ENCODE assay signal across 27 mouse cellular contexts in the genomic region with DNA sequence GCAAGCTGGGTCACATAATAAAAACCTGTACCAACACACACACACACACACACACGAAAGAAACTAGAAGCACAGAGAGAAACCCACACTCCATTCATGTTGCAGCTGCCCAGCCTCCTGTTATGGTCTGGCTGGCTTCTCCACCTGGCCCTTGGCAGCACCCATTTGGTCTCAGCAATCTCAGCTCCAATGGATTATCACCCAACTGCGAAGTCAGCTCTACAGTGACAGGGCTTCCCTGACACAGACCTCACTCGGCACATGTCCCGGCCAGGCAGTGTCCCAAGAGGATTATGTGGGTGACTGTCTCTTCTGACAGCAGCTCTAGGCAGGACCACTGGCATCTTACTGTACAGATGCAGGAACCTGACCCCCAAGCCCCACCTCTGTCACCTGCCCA. TPM values are rescaled to one million over a fixed set of nuclear protein-coding genes. Genes with fewer than 3 reads are reported as not detected.
DNase-seq lines count a peak whose midpoint lies in the region; ATAC-seq and TF ChIP-seq lines count a peak whose summit lies in the region.
"Had no signal": no experiment of that assay in that cellular context is flagged by ENCODE, and none has a peak within 500 bp of the region (broad histone marks: within the 10 kb centered on the region; RNA-seq: fewer than 3 reads in every experiment).

No protein-coding gene starts in this region.

- ATAC-seq in liver, embryonic 16.5 days (ENCODE audit: low read depth): no peak
- no peak for ATAC-seq in midbrain, postnatal 0 days (ENCODE audit: low FRiP score)
- no peak for ATAC-seq in erythroid progenitor cell, adult 5-6 weeks (replicated peaks; ENCODE audit: low FRiP score, poor library complexity, severe bottlenecking)
- ATAC-seq: forebrain, postnatal 0 days; intestine, postnatal 0 days; midbrain, embryonic 16.5 days had no signal

- 91% methylated on average over 4 of the region's 4 CpGs for WGBS in liver, embryonic 16.5 days (ENCODE audit: insufficient replicate concordance)
- 84% methylated on average over 4 of the region's 4 CpGs for WGBS in midbrain, postnatal 0 days

- DNase-seq in heart, adult 11 months: peak; percentile 92
- DNase-seq in heart, adult 8-10 months (ENCODE audit: low spot score): no peak
- DNase-seq in gastrocnemius, adult 18-20 months (ENCODE audit: low spot score): peak; percentile 87
- peak; percentile 87 for DNase-seq in gastrocnemius, postnatal 14 days
- DNase-seq in lung, adult 18-20 months: no peak
- no peak for DNase-seq in midbrain, postnatal 0 days (ENCODE audit: low spot score)
- DNase-seq: adrenal gland, postnatal 10 days; cerebellum, adult 9-10 months; cerebellum, postnatal 36 days; forebrain, postnatal 0 days; kidney, adult 9 months; kidney, postnatal 10 days; layer of hippocampus, postnatal 36 days; left cerebral cortex, postnatal 4 days; right cerebral cortex, postnatal 14 days had no signal

- intact Hi-C loops in gastrocnemius, postnatal 14 days (cut with DNase I; ENCODE audit: low total_unique reads): no loop called here

- H3K27ac ChIP-seq in liver, embryonic 16.5 days (ENCODE audit: low read length): peak overlapping the region; percentile 95; the same call in 1 of the 2 replicates
- no peak overlapping the region for H3K27ac ChIP-seq in midbrain, postnatal 0 days (ENCODE audit: low read depth, low read length)
- H3K27ac ChIP-seq: forebrain, embryonic 12.5 days; hindbrain, embryonic 14.5 days; lung, embryonic 15.5 days; neural tube, embryonic 12.5 days had no signal

- peak overlapping the region; percentile 71; the same call in 1 of the 2 replicates for H3K4me2 ChIP-seq in liver, embryonic 16.5 days (ENCODE audit: low read depth, low read length)
- no peak overlapping the region for H3K4me2 ChIP-seq in midbrain, postnatal 0 days (ENCODE audit: low read depth, low read length, poor library complexity, severe bottlenecking)
- H3K4me2 ChIP-seq: forebrain, embryonic 12.5 days; heart, embryonic 12.5 days; hindbrain, embryonic 14.5 days; lung, embryonic 15.5 days; midbrain, embryonic 11.5 days; neural tube, embryonic 12.5 days had no signal

- no peaks in the 10 kb centered on the region for H3K9me3 ChIP-seq in liver, embryonic 16.5 days (replicated peaks; ENCODE audit: control insufficient read depth, low read length)
- no peaks in the 10 kb centered on the region for H3K9me3 ChIP-seq in midbrain, postnatal 0 days (ENCODE audit: low read length)
- H3K9me3 ChIP-seq: forebrain, embryonic 12.5 days; G1E; heart, embryonic 12.5 days; lung, embryonic 15.5 days; neural tube, embryonic 12.5 days had no signal

- peaks cover 61% of the 10 kb centered on the region for H3K4me1 ChIP-seq in liver, embryonic 16.5 days (ENCODE audit: control insufficient read depth, low read depth, low read length)
- no peaks in the 10 kb centered on the region for H3K4me1 ChIP-seq in midbrain, postnatal 0 days (ENCODE audit: insufficient read depth, low read length)
- H3K4me1 ChIP-seq: forebrain, embryonic 12.5 days; lung, embryonic 15.5 days; neural tube, embryonic 12.5 days had no signal

- H3K4me3 ChIP-seq in liver, embryonic 16.5 days (ENCODE audit: low read depth, low read length): peak overlapping the region; percentile 52; the same call in 1 of the 2 replicates
- no peak overlapping the region for H3K4me3 ChIP-seq in midbrain, postnatal 0 days (ENCODE audit: low read depth, low read length)
- H3K4me3 ChIP-seq: forebrain, embryonic 12.5 days; heart, embryonic 12.5 days; lung, embryonic 15.5 days; myocyte; neural tube, embryonic 12.5 days had no signal

- no peak for TF ChIP-seq CTCF in midbrain, postnatal 0 days (IDR thresholded peaks at IDR 0.05)

- no peak overlapping the region for H3K9ac ChIP-seq in liver, embryonic 16.5 days (ENCODE audit: low read depth, low read length)
- no peak overlapping the region for H3K9ac ChIP-seq in midbrain, postnatal 0 days (replicated peaks; ENCODE audit: low read length, poor library complexity, severe bottlenecking)
- H3K9ac ChIP-seq: forebrain, embryonic 12.5 days; forebrain, postnatal 0 days; heart, embryonic 12.5 days; hindbrain, embryonic 14.5 days; lung, embryonic 15.5 days; neural tube, embryonic 12.5 days had no signal

- H3K36me3 ChIP-seq in liver, embryonic 16.5 days (ENCODE audit: control insufficient read depth, insufficient read depth): peaks cover 89% of the 10 kb centered on the region
- H3K36me3 ChIP-seq in midbrain, postnatal 0 days (ENCODE audit: insufficient read depth, low read length): peaks cover 48% of the 10 kb centered on the region

- H3K27me3 ChIP-seq in liver, embryonic 16.5 days (ENCODE audit: control insufficient read depth, insufficient read depth, low read depth, low read length): no peaks in the 10 kb centered on the region
- H3K27me3 ChIP-seq in midbrain, postnatal 0 days (ENCODE audit: insufficient read depth, low read length): no peaks in the 10 kb centered on the region
- H3K27me3 ChIP-seq: forebrain, embryonic 12.5 days; heart, embryonic 12.5 days; lung, embryonic 15.5 days; neural tube, embryonic 12.5 days had no signal

RNA-seq across cellular contexts. Expression of gene Dedd2, which starts 9.9 kb away (rescaled TPM):
- 10 to 100 TPM; 14.0 to 23.0 (median 17.2) TPM for total RNA-seq in heart, adult 8-10 months (2022)
- 1 to 10 TPM; 8.3 to 8.4 TPM for total RNA-seq in gastrocnemius, adult 18-20 months (2021)
- total RNA-seq in gastrocnemius, postnatal 14 days (2021): 1 to 10 TPM; 5.7 to 8.7 TPM
- polyA plus RNA-seq in liver, embryonic 16.5 days (2015; fragmentation: Nextera tagmentation; extraction: Ambion mirVana): 29.2 and 31.9 TPM in 2 replicates
- 25.9 and 27.8 TPM in 2 replicates for total RNA-seq in midbrain, postnatal 0 days (2014; rRNA removed)
- polyA plus RNA-seq in midbrain, postnatal 0 days (2015; fragmentation: Nextera tagmentation; extraction: Ambion mirVana): 17.7 and 18.7 TPM in 2 replicates
- 29.9 and 31.4 TPM in 2 replicates for total RNA-seq in erythroid progenitor cell, adult 5-6 weeks (2015; ENCODE audit: low replicate concordance)
- 87.7 and 89.0 TPM in 2 replicates for total RNA-seq in erythroid progenitor cell, adult 5-6 weeks (2017; ENCODE audit: low replicate concordance)

RNA-seq across cellular contexts. Expression of gene Zfp526, which starts 10.7 kb away (rescaled TPM):
- 10 to 100 TPM in 2 of 4 experiments, 1 to 10 TPM in 2; 9.0 to 12.3 (median 9.9) TPM for total RNA-seq in heart, adult 8-10 months (2022)
- total RNA-seq in gastrocnemius, adult 18-20 months (2021): 1 to 10 TPM; 4.7 to 5.3 TPM
- 1 to 10 TPM; 5.4 to 5.9 TPM for total RNA-seq in gastrocnemius, postnatal 14 days (2021)
- polyA plus RNA-seq in liver, embryonic 16.5 days (2015; fragmentation: Nextera tagmentation; extraction: Ambion mirVana): 1.6 and 1.9 TPM in 2 replicates
- total RNA-seq in midbrain, postnatal 0 days (2014; rRNA removed): 8.1 and 9.5 TPM in 2 replicates
- polyA plus RNA-seq in midbrain, postnatal 0 days (2015; fragmentation: Nextera tagmentation; extraction: Ambion mirVana): 0.94 and 1.0 TPM in 2 replicates
- 18.0 and 32.8 TPM in 2 replicates for total RNA-seq in erythroid progenitor cell, adult 5-6 weeks (2015; ENCODE audit: low replicate concordance)
- total RNA-seq in erythroid progenitor cell, adult 5-6 weeks (2017; ENCODE audit: low replicate concordance): 27.6 and 29.6 TPM in 2 replicates

RNA-seq across cellular contexts. Expression of gene Gsk3a, which starts 27.2 kb away (rescaled TPM):
- 10 to 100 TPM; 66.1 to 71.3 (median 68.3) TPM for total RNA-seq in heart, adult 8-10 months (2022)
- total RNA-seq in gastrocnemius, adult 18-20 months (2021): 10 to 100 TPM; 83.2 to 83.8 TPM
- 10 to 100 TPM; 46.5 to 51.4 TPM for total RNA-seq in gastrocnemius, postnatal 14 days (2021)
- 4.0 and 5.3 TPM in 2 replicates for polyA plus RNA-seq in liver, embryonic 16.5 days (2015; fragmentation: Nextera tagmentation; extraction: Ambion mirVana)
- total RNA-seq in midbrain, postnatal 0 days (2014; rRNA removed): 155 and 169 TPM in 2 replicates
- 20.3 and 20.6 TPM in 2 replicates for polyA plus RNA-seq in midbrain, postnatal 0 days (2015; fragmentation: Nextera tagmentation; extraction: Ambion mirVana)
- 122 and 132 TPM in 2 replicates for total RNA-seq in erythroid progenitor cell, adult 5-6 weeks (2015; ENCODE audit: low replicate concordance)
- 53.0 and 74.3 TPM in 2 replicates for total RNA-seq in erythroid progenitor cell, adult 5-6 weeks (2017; ENCODE audit: low replicate concordance)

RNA-seq across cellular contexts. Expression of gene Pou2f2, which starts 31.0 kb away (rescaled TPM):
- under 1 TPM; 0.49 to 0.72 (median 0.55) TPM for total RNA-seq in heart, adult 8-10 months (2022)
- under 1 TPM; 0.07 to 0.09 TPM for total RNA-seq in gastrocnemius, adult 18-20 months (2021)
- total RNA-seq in gastrocnemius, postnatal 14 days (2021): under 1 TPM; 0.13 to 0.35 TPM
- polyA plus RNA-seq in liver, embryonic 16.5 days (2015; fragmentation: Nextera tagmentation; extraction: Ambion mirVana): 0.99 and 1.7 TPM in 2 replicates
- total RNA-seq in midbrain, postnatal 0 days (2014; rRNA removed): 7.6 and 9.0 TPM in 2 replicates
- polyA plus RNA-seq in midbrain, postnatal 0 days (2015; fragmentation: Nextera tagmentation; extraction: Ambion mirVana): 28.9 and 35.9 TPM in 2 replicates
- total RNA-seq in erythroid progenitor cell, adult 5-6 weeks (2015; ENCODE audit: low replicate concordance): 4.2 and 6.1 TPM in 2 replicates
- total RNA-seq in erythroid progenitor cell, adult 5-6 weeks (2017; ENCODE audit: low replicate concordance): 1.6 and 2.7 TPM in 2 replicates

RNA-seq across cellular contexts. Expression of gene Erf, which starts 40.1 kb away (rescaled TPM):
- total RNA-seq in heart, adult 8-10 months (2022): 10 to 100 TPM; 17.2 to 22.5 (median 21.2) TPM
- 1 to 10 TPM; 5.7 to 7.3 TPM for total RNA-seq in gastrocnemius, adult 18-20 months (2021)
- total RNA-seq in gastrocnemius, postnatal 14 days (2021): 10 to 100 TPM in 1 of 2 experiments, 1 to 10 TPM in 1; 9.8 to 11.8 TPM
- 3.4 and 3.6 TPM in 2 replicates for polyA plus RNA-seq in liver, embryonic 16.5 days (2015; fragmentation: Nextera tagmentation; extraction: Ambion mirVana)
- 15.8 TPM in 2 replicates for total RNA-seq in midbrain, postnatal 0 days (2014; rRNA removed)
- polyA plus RNA-seq in midbrain, postnatal 0 days (2015; fragmentation: Nextera tagmentation; extraction: Ambion mirVana): 2.2 and 3.0 TPM in 2 replicates
- 0.72 and 3.4 TPM in 2 replicates for total RNA-seq in erythroid progenitor cell, adult 5-6 weeks (2015; ENCODE audit: low replicate concordance)
- total RNA-seq in erythroid progenitor cell, adult 5-6 weeks (2017; ENCODE audit: low replicate concordance): 0.61 and 1.8 TPM in 2 replicates

Comparison
In these comparisons a context has a peak if more than half of its experiments do, and no peak if none do; other contexts are left out.
1. DNase-seq: peak in heart, adult 11 months (single experiment), gastrocnemius, adult 18-20 months (single experiment) and gastrocnemius, postnatal 14 days (single experiment); none in heart, adult 8-10 months (single experiment), lung, adult 18-20 months (0 of 2) and midbrain, postnatal 0 days (single experiment).